Mouse (Mus musculus): ENCODE results near the gene Synpo2l.

GRCm38 (mm10) chr14:20637818-20638574 is 30.2 kb downstream of the Synpo2l start:
- TF ChIP-seq CTCF (IDR thresholded peaks at IDR 0.05; ENCODE audit: low read depth, low read length) (no peak), POLR2A (IDR thresholded peaks at IDR 0.05; ENCODE audit: borderline replicate concordance, low read depth, low read length) (no peak)
